In genomic region chr7:115915338-115915737, GRCm38 (mm10) we compare ENCODE assay signal across 18 mouse cellular contexts.
A peak's percentile ranks its signal among the peaks of the same experiment; 100 is the strongest.
DNase-seq lines count a peak whose midpoint lies in the region; ATAC-seq and TF ChIP-seq lines count a peak whose summit lies in the region.
"Had no signal": no experiment of that assay in that cellular context is flagged by ENCODE, and none has a peak within 500 bp of the region (broad histone marks: within the 10 kb centered on the region; RNA-seq: fewer than 3 reads in every experiment).

No protein-coding gene starts in this region.

- no peaks in the 10 kb centered on the region for H3K36me3 ChIP-seq in liver, adult 2 months (ENCODE audit: control insufficient read depth, insufficient read depth, low read length)
- no peaks in the 10 kb centered on the region for H3K36me3 ChIP-seq in liver, embryonic 12.5 days
- H3K36me3 ChIP-seq in intestine, embryonic 15.5 days: no peaks in the 10 kb centered on the region
- H3K36me3 ChIP-seq: embryonic facial prominence, embryonic 10.5 days; embryonic facial prominence, embryonic 12.5 days; forebrain, embryonic 15.5 days had no signal

- no peaks in the 10 kb centered on the region for H3K4me1 ChIP-seq in liver, adult 2 months (ENCODE audit: control insufficient read depth, insufficient read depth, low read length)
- no peaks in the 10 kb centered on the region for H3K4me1 ChIP-seq in liver, embryonic 12.5 days
- H3K4me1 ChIP-seq in intestine, embryonic 15.5 days (replicated peaks): no peaks in the 10 kb centered on the region
- H3K4me1 ChIP-seq: embryonic facial prominence, embryonic 12.5 days had no signal

- no peak for ATAC-seq in liver, embryonic 12.5 days
- peak; percentile 51 for ATAC-seq in megakaryocyte, adult 5-6 weeks (ENCODE audit: poor library complexity, severe bottlenecking)
- no peak for ATAC-seq in intestine, embryonic 15.5 days
- ATAC-seq: forebrain, embryonic 13.5 days; forebrain, embryonic 15.5 days; forebrain, postnatal 0 days had no signal

- H3K79me2 ChIP-seq in liver, adult 2 months (ENCODE audit: control insufficient read depth, insufficient read depth, low read length): no peaks in the 10 kb centered on the region

- WGBS in liver, adult 2 months: 66% methylated on average over 1 of the region's 1 CpGs
- WGBS in liver, embryonic 12.5 days (ENCODE audit: insufficient replicate concordance): 76% methylated on average over 1 of the region's 1 CpGs
- 93% methylated on average over 1 of the region's 1 CpGs for WGBS in intestine, embryonic 15.5 days

- TF ChIP-seq POLR2A in liver, adult 2 months (IDR thresholded peaks at IDR 0.05; ENCODE audit: extremely low read depth, insufficient read depth, low read length): no peak

- H3K27me3 ChIP-seq in liver, adult 2 months (ENCODE audit: control insufficient read depth, insufficient read depth, low read length): no peaks in the 10 kb centered on the region
- 0 out of 2 replicates have a peak, but pooled peaks cover 2% of the 10 kb centered on the region for H3K27me3 ChIP-seq in liver, embryonic 12.5 days (replicated peaks)
- no peaks in the 10 kb centered on the region for H3K27me3 ChIP-seq in intestine, embryonic 15.5 days (replicated peaks)
- H3K27me3 ChIP-seq: embryonic facial prominence, embryonic 12.5 days; forebrain, embryonic 13.5 days; forebrain, embryonic 15.5 days had no signal

- H3K9me3 ChIP-seq in liver, embryonic 12.5 days (replicated peaks): no peaks in the 10 kb centered on the region
- no peaks in the 10 kb centered on the region for H3K9me3 ChIP-seq in intestine, embryonic 15.5 days
- H3K9me3 ChIP-seq: embryonic facial prominence, embryonic 10.5 days; embryonic facial prominence, embryonic 12.5 days; forebrain, embryonic 13.5 days; forebrain, embryonic 15.5 days had no signal

- H3K4me2 ChIP-seq in liver, embryonic 12.5 days: no peak overlapping the region
- no peak overlapping the region for H3K4me2 ChIP-seq in intestine, embryonic 15.5 days (replicated peaks)
- H3K4me2 ChIP-seq: embryonic facial prominence, embryonic 12.5 days; forebrain, embryonic 13.5 days; forebrain, embryonic 15.5 days had no signal

- peak; percentile 35 for DNase-seq in liver, adult 2 months (ENCODE audit: extremely low read depth, low read depth, low spot score)
- no peak for DNase-seq in cerebellum, postnatal 25 days
- DNase-seq: adrenal gland, adult 2 months; adrenal gland, postnatal 10 days; adrenal gland, postnatal 25 days; cerebellum, adult 11 months; cerebellum, adult 18-20 months; cerebellum, adult 8-10 months; cerebellum, adult 9-11 months; cerebellum, postnatal 14 days; forebrain, postnatal 0 days had no signal

- no peak for TF ChIP-seq CTCF in liver, adult 2 months (IDR thresholded peaks at IDR 0.05; ENCODE audit: low read depth, low read length)

- no peak overlapping the region for H3K4me3 ChIP-seq in liver, adult 2 months (ENCODE audit: insufficient read depth, low read depth, low read length)
- H3K4me3 ChIP-seq in liver, embryonic 12.5 days: no peak overlapping the region
- H3K4me3 ChIP-seq in intestine, embryonic 15.5 days (replicated peaks): no peak overlapping the region
- H3K4me3 ChIP-seq: embryonic facial prominence, embryonic 10.5 days; embryonic facial prominence, embryonic 12.5 days; forebrain, embryonic 13.5 days; forebrain, embryonic 15.5 days had no signal

- no peak overlapping the region for H3K27ac ChIP-seq in liver, adult 2 months (replicated peaks; ENCODE audit: insufficient read depth, low read depth, low read length)
- no peak overlapping the region for H3K27ac ChIP-seq in liver, embryonic 12.5 days
- no peak overlapping the region for H3K27ac ChIP-seq in intestine, embryonic 15.5 days
- H3K27ac ChIP-seq: embryonic facial prominence, embryonic 10.5 days; embryonic facial prominence, embryonic 12.5 days; forebrain, embryonic 13.5 days; forebrain, embryonic 15.5 days had no signal

- H3K9ac ChIP-seq in liver, adult 2 months (ENCODE audit: low read depth, low read length): no peak overlapping the region
- H3K9ac ChIP-seq in liver, embryonic 12.5 days: no peak overlapping the region
- H3K9ac ChIP-seq in intestine, embryonic 15.5 days: no peak overlapping the region
- H3K9ac ChIP-seq: embryonic facial prominence, embryonic 12.5 days; forebrain, embryonic 13.5 days; forebrain, embryonic 15.5 days; forebrain, postnatal 0 days had no signal
